Mouse (Mus musculus) T-helper 2 cell (primary cell): ENCODE measurements around the gene Usp54.

ENCODE experiments used
- in situ Hi-C: fragments of 300-600 bp; cut with MboI, MseI; formaldehyde crosslinking; loops from one replicate; pipeline ENCODE4 v1.15.1; 2025; ENCODE audit warnings: high pct_unique_total_duplicates

The Usp54 gene

DNA sequence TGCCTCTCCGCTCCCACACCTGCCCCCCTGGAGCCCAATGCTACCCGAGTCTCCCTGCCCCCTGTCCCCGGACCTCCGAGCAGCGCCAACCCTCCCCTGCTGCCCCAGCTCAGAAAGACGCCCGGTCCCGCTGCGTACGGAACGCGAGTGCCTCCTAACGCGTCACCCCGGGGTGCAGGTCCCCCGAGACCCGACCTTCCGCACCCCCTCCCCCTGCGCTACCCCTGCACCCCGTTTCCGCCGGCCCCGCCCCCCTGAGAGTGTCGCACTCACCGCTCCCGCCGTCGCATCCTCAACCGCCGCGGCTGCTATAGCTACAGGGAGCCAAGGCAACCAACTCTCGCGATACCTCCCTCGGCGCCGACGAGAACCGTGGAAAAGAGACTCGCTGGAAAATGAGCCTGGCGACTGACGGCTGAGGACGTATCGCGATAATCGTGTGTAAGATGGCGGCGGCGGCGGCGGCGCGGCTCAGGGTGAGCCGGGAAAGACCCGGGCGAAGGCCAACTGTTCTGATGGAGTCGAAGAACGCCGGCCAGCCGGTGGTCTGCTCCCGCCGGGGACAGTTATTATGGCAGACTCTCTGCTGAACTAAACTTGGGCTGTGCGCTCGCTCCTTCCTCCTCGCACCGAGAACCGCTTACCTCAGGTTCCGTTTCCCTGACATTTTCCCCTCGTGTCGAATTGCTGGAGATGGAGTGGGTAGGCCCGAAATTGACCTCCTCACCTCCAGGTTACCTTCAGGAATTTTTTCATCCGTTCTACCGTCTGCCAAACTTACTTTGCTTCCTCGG is at the start of gene Usp54:
Usp54 (minus strand) TSS at position 420 of the 794 bp plus-strand sequence.
- in situ Hi-C loops = no loop called here

GRCm38 (mm10) chr14:20689009-20689408 is 48.1 kb upstream of the Usp54 start:
- in situ Hi-C loops = no loop called here

GRCm38 (mm10) chr14:20686576-20686975 is 45.7 kb upstream of the Usp54 start:
- in situ Hi-C loops = no loop called here

- in situ Hi-C loops = no loop called here
Measured at GRCm38 (mm10) chr14:20682498-20682897, 41.6 kb upstream of the Usp54 start.

DNA sequence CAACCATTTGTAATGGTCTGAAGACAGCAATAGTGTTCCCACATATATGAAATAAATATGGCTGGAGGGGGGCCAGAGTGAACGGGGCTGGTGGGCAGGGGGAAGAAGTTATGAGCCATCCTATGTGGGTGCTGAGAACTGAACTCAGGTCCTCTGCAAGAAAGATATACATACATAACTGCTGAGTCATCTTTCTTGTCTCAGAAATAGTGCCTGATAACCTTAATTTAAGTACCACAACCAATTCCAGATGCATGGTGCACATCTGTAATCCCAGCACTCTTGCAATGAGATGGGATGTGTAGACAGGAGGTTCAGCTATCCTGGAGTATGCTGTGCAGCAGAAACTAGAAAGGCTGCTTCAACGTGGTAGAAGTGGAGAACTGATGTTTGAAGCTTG is 40.9 kb upstream of the Usp54 start:
- in situ Hi-C loops = no loop called here

DNA sequence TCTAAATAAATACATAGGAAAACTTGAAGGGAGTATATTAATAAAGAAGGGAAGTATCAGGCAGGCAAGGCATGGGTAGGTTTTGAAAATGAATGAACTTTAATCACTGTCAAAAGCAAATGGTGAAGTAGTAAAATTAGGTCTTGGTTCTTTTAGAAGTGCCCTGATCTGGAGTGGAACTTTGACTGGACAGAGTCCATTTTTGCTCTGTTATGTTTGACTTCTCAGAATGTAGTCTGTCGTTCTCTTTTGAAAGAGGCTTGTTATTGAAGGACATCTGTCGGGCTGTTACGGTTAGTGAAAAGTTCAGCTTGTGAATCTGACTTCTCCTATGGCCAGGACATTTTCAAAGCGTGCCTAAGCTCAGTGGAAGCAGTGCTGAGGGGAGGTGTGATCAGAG is 37.0 kb upstream of the Usp54 start:
- in situ Hi-C loops = no loop called here

DNA sequence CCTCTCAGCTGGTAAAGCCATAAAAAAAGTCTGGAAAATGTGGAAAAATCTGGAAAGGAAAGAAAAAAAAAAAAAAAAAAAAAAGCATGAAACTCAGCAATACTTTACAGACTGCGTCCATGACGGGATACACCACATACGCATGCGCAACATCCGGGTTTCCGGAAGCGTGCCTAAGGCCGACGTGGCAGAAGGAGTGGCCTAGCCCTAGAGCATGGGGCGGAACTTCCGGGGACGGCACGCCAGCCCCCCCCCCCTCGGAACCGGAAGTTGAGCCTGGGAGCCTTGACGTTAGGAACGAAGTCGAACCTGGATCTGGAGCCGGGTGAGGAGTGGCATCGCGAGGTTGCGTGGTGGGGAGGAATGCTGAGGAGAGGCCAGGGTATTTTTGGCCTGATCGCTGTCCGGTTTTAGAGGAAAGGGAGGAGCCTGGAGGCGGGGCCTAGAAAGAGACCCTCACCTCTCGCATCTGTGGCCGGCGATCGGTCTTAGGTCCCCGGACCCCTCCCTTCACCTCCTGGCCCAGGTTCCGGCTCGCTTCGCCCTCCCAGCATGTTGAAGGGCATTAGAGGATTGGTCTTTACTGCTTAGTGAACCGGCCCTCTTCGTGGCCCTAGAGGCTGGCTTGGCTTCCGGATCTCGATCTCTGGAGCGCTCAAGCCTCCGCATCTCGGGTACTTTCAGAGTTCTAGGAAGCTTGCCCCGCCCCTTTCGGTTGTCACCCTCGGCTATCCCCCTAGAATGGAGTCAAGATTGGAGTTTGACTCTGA is 33.4 kb upstream of the Usp54 start, which contains the start of gene Sec24c:
Sec24c (plus strand) TSS at position 245 of the 770 bp plus-strand sequence.
- in situ Hi-C loops = no loop called here

GRCm38 (mm10) chr14:20673735-20674063 is 32.8 kb upstream of the Usp54 start:
- in situ Hi-C loops = no loop called here

DNA sequence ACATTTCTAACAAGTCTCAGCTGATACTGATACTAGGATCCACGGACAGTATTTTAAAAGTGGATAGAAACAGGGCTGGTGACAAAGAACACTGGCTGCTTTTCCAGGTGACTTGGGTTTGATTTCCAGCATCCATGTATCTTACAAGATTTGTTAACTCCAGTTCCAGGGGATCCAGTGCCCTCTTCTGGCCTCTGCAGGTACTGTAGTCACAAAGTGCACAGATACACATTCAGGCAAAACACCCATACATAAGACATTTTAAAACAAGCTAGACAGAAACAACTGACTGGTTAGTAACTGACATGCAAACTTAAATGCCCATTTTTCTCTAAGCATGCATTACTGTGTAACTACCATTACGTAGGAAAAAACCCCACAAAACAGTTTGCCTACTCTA is 32.1 kb upstream of the Usp54 start:
- in situ Hi-C loops = no loop called here

DNA sequence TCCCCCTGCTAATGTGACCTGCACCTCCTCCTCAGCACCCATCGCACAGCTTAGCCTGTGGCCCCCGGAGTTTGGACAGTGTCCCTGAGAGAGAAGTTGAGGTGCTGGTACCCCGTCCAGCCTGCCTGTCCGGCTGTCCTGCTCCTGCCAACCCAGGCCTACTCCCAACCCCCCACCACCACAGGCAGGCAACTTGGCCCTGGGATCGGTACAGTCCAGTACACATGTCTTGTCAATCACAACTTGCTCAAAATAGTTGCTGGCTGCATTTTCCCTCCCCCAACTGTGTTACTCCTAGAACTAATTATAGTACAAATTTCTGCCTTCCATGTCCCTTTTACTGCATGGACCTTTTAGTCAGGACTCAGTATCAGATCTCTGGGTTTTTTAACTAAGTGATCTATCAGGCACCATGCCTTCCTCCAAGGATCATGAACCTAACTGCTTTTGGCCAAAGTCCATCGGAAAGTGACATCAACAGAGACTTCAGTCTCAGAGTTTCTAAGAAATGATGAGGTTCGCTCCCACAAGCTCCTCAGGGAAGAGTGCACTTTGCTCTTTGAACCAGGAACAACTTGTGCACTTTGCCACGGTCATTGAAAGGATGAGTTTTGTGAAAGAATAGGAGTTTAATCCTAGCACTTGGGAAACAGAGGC is 27.4 kb upstream of the Usp54 start, which contains the start of gene Synpo2l:
Synpo2l (minus strand) TSS at position 201 of the 657 bp plus-strand sequence.
- in situ Hi-C loops = no loop called here

- in situ Hi-C loops = no loop called here
Measured at GRCm38 (mm10) chr14:20667469-20667868, 26.6 kb upstream of the Usp54 start.

DNA sequence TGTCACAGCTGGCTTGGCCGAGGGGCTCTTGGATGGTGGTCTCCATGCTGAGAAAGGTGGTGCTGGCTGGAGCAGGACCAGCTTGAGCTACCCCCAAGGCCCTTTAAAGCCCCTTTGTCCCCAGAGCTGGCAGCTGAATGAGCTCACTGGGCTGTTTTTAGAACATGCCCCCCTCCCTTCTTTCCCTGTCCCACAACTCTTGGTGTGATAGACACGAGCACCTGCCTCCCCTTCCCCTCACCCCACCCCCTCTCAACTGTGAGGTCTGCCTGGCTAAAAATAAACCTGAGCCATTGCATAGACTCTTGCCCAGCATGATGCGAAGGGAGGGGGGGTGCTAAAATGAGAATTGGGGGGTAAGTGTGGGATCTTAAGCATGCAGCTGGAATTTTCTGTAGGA is 23.6 kb upstream of the Usp54 start:
- in situ Hi-C loops = loop anchor here (5.0 kb wide), 1 partner anchor 87 kb away; no protein-coding TSS in a partner anchor

- in situ Hi-C loops = loop anchor here (5.0 kb wide), 1 partner anchor 86 kb away; no protein-coding TSS in a partner anchor
Measured at GRCm38 (mm10) chr14:20663601-20664000, 22.7 kb upstream of the Usp54 start.

- in situ Hi-C loops = loop anchor here (5.0 kb wide), 1 partner anchor 85 kb away; no protein-coding TSS in a partner anchor
Measured at GRCm38 (mm10) chr14:20662740-20663139, 21.9 kb upstream of the Usp54 start.

GRCm38 (mm10) chr14:20661661-20662331 is 20.9 kb upstream of the Usp54 start:
- in situ Hi-C loops = loop anchor here (5.0 kb wide), 1 partner anchor 84 kb away; no protein-coding TSS in a partner anchor

DNA sequence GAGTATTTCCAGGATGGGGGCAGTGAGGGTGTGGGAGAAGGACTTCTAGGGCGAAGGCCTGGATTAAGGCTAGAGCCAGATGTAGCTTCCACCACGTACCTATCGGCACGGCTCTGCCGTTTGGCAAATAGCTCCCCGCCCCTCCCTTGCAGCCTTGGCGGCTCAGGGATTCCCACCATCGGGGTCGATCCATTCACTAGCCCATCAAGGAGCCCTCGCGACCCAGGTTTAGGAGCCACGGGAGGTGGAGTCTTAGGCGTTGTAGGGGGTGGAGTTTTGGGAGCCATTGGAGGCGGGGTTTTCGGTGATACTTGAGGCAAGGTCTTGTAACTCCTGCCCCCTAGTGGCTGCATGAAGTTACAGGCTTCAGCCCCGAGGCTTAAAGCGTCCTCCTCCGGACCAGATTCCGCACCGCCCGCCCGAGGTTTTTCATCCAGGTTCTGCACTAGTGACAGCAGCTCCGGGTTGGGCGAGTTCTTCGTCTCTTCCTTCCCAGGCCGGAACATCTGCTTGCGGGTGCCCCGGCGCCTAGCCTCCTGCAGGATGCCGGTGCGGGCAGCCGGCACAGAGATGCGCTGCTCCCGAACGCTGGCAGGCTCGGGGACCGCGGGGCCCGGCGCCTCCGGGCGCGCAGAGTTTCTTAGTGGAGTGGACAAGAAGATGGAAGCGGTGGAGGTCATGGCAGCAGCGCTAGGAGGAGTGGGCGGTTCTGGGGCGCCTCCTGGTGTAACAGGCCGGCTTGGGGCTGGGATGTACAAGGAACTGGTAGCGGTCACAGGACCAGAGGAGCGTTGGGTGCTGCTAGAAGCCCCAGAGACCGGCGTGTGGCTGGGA is 20.2 kb upstream of the Usp54 start:
- in situ Hi-C loops = loop anchor here (5.0 kb wide), 1 partner anchor 84 kb away; no protein-coding TSS in a partner anchor

DNA sequence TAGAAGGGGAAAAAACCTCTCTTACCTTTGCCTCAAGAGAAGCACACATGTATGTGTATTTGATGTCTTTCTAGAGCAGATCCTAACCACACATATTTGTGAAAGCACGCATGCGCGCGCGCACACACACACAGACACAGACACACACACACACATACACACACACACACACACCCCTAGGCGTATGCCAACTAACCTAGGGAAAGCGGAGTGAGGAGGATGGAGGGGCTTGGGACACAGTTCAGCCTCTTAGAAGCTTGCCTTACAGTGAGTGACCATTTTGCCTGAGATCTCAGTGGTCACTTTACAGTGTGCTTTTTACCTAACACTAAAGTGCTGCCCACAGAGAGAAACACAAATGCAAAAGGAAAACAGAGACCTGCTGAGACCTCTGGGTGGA is 18.8 kb upstream of the Usp54 start:
- in situ Hi-C loops = loop anchor here (5.0 to 10.0 kb wide), 2 partner anchors 82 to 175 kb away; partner anchors contain the start of gene Anxa7

DNA sequence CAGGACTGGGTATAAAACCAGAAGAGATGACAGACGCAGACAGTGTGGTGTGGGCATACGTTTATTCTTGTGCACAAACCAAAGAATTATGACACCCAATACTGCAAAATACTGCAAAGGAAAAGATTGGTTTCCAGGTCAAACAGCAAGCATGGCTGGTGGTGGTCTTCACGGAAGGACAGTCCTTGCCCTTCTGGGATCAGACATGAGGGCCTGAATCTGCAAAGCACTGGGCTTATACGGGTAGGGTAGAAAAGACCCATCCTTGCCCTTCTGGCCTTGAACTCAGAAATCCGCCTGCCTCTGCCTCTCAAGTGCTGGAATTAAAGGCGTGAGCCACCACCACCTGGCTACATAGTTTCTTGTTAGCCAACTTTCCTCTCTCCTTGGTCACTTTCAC is 18.0 kb upstream of the Usp54 start:
- in situ Hi-C loops = loop anchor here (10.0 kb wide), 1 partner anchor 174 kb away; the partner anchor contains the start of gene Anxa7

- in situ Hi-C loops = loop anchor here (10.0 kb wide), 1 partner anchor 174 kb away; the partner anchor contains the start of gene Anxa7
Measured at GRCm38 (mm10) chr14:20658326-20658725, 17.5 kb upstream of the Usp54 start.

GRCm38 (mm10) chr14:20656361-20656760 is 15.5 kb upstream of the Usp54 start, which contains the start of gene Myoz1:
Gene Myoz1, minus strand, starts transcription at chr14:20656540.
- in situ Hi-C loops = loop anchor here (10.0 kb wide), 1 partner anchor 172 kb away; the partner anchor contains the start of gene Anxa7
